Mouse (Mus musculus) thymus, adult 18-20 months (tissue): ENCODE data around the gene Col5a1.

Source experiments
- DNase-seq, 2 experiments: peaks; one replicate each; pipeline ENCODE4 v3.0.0; 2022; ENCODE audit warnings: mixed read lengths in 2 of 2

Gene Col5a1

DNA sequence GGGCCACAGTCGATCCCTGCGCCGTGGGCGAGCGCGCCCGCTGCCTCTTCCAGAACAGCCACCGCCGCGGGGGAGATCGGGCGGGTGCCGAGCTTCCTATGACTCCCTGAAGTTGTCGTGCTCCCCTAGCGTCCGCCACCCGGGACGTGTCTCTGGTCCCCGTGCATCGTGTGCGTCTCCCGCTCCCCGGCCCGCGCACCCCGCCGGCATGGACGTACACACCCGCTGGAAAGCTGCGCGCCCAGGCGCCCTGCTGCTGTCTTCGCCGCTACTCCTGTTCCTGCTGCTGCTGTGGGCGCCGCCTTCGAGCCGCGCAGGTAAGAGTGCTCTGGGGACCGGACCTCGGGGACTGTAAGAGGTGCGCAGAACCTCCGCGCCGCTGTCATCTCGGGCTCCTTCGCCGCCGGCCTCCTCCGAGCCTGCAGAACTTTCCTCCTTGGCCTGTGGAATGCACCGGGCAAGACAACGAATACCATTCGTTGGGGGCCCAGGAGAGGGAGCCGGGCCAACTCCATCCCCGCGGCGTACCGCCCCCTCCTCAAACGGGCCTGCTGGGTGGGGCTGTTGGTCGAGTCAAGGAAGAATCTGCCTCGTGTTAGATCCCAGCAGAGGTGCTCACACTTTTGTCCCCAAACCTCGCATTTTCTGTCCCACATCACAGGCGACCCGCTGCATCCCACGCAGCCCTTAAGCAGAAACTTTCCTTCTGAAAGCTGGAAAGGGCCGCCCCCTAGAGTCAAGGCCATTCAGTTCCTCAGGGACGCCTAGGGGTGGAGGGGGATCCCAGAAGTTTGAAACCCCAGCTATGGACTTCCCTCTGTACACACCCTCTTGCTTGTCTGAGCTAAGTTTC lies 609 bp downstream of the Col5a1 start:
- DNase-seq = peak; percentile 9 to 19

DNA sequence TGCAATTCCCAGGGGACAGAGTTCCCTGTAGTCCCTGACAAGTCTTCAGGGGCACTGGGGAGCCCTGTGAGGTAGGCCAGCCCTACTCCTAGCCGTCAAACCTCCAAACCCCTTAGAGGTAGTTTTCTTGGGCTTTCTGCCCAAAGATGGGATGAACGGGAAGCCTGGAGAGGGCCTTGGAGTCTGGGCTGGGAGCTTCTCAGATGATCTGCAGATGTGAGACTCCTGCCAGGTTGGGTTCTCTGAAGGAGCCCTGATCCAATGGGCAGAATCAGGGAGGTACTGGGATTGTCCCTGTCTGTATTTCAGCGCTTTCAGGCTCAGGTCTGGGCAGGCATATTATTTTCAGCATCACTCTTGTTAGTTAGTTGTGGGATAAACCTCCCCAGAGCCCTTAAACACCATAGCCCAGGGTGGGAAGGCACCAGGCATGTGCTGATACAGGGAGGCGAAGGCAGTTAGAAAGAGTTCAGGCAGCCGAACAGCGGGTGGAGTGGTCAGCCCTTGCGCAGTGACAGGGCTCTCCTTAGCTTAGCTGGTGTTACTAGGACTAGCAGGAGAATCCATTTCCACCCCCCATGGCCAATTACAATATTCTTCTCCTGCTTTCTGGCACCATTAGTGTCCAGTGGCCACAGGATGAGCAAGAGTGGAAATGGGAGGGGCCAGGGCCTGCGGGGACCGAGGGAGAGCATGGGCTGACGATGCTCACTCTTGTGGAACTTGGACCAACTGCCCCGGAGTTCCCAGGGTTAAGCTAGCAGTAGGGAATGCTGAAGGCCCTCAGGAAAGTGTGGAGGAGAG lies 1.4 kb downstream of the Col5a1 start:
- no peak for DNase-seq

DNA sequence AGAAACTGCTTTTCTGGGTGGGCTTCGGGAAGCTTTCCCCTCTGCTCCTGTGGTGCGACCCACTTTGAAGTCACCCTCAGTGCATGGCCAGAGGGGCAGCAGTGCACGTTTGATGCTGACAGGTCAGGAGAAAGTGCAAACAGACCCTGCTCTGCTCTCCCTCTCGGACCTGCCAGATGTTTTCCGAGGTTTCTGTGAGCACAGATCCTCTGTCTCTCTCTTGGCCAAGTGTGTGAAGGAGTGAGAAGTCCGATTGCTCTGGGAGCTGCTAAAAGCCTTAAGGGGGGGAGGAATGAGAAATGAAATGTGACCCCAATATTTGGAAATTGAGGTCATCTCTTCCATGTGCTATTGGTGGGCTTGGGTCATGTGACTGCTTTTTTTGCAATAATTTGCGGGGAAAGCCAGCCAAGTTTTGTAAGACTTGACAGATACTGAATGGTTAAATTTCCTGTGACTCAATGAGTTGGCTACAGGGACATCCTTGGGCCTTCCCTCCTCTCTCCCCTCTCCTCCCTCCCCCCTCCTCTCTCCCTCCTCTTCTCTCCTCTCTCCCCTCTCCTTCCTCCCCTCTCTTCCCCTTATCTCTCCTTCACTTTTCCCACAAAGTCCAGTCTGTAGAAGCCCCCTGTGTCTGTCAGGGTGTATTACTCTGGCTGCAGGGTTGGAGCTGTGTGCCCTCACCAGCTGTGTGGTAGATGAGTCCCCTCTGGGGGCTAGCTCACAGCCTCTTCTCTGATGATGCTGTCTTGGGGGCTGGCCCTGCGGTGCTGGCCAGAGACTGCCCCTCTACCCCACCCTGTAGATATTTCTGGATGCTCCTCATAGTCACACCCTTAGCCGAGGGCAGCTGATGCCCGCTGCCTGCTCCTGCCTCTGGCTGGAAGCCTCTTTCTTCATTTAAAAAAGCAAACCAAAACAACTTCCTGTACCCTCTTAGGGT lies 2.6 kb downstream of the Col5a1 start:
- no peak for DNase-seq

DNA sequence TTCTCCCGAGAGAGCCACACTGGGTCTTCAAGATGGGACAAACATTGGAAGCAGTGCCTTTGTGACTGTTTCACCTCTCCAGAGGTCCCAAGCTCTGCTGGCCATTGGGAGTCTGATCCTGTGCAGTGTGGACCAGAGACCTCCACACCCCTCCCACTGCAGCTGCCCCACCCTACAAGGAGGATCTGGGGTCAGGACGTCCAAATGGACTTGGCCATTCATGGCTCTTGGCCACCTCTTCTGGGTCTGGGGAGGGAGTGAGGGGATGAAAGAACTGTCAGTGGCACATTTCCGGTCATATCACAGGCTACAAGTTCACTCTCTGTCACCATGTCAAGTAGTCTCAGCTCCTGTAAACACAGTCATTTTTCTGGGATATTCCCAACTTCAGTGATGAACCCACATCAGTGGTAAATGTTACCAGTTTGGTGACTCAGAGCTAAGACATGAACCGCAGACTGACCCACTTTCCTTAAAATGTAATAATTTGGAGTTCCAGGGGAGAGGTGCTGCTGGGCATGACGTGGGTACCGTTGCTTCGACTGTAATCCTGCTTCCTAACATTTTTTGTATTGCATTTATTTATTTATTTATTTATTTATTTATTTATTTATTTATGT lies 5.8 kb downstream of the Col5a1 start:
- DNase-seq = no peak

DNA sequence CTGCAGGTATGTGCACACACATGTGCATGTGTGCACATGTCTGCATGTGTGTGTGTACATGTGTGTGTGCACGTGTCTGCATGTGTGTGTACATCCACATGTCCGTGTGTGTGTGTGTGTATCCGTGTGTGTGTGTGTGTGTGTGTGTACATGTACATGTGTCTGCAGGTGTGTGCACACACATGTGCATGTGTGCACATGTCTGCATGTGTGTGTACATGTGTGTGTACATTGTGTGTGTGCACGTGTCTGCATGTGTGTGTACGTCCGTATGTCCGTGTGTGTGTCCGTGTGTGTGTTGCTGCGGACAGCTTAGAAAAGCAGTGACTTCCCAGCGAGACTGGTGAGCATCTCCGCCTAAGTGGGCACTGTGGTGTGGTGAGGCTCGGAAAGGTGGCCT lies 6.8 kb downstream of the Col5a1 start:
- DNase-seq = no peak

DNA sequence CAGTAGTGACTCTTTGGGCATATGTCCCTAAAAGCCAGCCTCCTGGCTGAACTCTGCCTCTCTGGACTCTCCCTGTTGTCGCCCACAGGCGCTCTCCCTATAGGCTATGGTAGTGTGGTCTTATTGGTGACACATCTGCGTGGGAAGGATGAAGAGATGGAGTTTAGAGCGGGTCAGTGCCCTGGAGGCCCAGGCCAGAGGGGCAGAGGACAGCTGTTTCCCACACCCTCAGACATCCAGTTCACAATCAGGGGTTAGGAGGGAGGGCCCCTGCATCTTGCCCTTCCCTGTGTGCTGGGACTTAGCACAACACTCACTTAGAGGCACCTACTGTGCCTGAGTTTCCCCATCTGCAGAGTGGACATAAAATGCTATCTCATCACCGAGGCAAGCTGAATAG lies 8.8 kb downstream of the Col5a1 start:
- no peak for DNase-seq

DNA sequence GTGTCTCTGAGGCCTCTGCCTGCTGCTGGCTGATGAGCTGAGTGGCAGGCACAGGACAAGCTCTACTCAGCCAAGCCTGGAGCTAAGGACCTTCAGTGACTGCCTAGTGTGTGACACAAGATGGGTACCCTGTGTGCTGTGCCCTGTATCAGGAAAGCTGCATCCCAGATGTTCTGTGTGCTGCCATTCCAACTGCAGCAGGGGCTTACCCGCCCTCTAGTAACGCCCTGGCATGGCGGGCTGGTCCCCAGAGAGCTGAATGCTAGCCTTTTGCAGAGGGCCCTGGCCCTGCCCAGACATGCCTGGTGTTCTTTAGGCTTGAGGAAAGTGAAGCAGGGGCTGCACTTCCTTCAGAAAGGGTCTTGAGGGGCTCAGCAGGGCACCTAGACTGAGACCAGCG lies 9.4 kb downstream of the Col5a1 start:
- DNase-seq = no peak

DNA sequence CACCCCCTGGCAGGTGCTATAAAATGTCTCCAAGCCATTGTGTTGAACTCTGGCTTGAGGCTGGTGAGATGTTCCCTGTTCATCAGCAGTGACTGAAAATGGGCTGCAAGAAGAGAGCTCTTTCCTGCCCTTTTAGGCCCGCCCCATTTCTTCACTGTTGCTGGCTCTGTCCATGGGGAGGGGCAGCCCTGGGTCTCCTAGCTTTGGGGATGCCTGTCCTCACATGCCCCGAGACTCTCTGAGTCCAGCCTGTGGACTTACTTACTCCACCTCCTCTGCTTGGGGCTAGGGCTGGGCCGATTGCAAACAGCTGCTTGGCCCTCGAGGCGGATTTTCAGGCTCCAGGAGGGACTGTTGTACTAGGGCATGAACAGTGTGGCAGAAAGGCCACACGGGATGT lies 10.9 kb downstream of the Col5a1 start:
- DNase-seq = no peak

DNA sequence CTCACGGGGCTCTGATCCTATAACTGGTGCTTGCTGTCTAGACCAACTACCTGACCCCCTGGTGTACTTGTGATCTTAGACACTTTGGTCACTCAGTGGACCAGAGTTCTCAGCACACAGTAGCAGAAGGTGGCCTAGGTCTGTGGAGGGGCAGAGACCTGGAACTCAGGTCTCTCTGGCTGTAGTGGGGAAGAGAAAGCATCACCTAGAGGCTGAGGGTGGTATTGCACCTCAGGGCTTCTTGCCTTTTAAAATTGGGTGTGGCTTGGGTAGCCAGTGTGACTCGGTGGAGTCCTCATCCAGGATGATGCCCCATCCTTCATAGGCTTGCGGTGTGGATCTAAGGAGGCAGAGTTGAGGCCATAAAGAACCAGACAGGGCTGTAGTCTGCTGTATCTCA lies 13.7 kb downstream of the Col5a1 start:
- DNase-seq = peak in 1 of 2 experiments; percentile 15

DNA sequence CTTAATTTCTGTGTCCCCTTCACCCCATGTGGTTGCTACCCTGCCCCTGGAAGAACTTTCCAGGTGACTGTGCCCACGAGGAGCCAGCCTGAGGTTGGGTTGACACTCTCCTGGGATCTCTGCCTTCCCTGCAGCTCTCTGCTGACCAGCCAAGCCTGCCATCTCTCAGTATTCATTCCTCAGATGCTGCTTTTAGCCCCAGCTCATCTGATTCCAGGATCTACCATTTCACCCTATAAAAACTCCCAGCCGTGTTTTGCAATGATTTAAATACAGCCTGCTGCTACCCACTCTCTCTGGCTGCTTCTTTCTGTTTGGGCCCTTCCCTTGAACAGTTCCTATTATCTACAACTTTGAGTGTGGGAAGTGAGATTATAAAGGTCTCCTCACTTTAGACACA lies 14.9 kb downstream of the Col5a1 start:
- DNase-seq = no peak

DNA sequence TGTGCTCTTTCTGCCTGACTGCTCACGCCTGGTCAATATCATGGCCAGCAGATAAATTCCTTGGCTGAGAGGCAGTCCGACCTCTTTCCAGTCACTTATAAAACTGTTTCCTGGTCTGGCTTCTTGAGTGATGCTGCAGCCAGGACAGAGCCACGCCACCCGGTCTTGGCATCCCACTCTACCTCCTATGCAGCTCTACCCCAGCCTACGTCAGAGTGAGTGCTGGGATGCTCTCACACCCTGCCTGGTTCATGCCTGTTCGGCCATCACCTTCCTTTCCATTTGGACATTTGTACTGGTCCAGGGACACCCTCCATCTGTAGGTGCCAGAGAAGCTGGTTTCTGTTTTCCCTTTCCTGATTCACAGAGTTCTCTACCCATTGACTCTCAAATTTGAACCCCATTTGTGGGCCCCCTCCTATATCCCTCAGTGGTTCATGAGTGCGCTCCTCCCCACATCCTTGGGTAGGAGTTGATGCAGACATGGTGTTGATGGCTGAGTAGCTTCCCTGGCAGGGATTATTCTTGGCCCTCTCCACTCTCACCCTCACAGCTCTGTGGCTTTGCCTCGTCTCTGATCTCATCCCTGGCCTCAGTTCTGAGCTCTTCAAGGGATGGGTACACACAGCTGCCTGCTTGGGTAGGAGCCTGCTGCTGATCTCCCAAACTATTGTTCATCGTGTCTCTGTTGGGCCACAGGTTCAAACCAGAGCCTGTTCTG lies 15.5 kb downstream of the Col5a1 start:
- DNase-seq = no peak

DNA sequence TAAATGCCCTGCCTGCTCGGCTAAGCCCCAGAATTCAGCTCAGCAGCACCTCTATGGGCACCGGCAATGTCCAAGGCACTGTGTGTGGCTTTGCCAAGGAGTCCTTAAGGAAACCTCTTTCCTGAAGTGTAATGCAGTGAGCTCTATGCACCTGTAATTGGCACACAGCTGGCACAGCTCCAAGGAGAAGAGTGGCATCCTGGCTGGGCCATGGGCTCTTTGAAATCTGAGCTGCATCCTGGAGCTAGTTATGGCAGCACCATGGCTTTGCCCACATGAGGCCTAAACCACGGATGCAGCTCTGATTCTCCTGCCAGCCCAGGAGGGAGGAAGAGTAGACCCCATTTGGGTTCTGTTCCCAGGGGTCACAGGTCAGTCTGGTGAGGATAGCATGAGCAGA lies 16.1 kb downstream of the Col5a1 start:
- no peak for DNase-seq

DNA sequence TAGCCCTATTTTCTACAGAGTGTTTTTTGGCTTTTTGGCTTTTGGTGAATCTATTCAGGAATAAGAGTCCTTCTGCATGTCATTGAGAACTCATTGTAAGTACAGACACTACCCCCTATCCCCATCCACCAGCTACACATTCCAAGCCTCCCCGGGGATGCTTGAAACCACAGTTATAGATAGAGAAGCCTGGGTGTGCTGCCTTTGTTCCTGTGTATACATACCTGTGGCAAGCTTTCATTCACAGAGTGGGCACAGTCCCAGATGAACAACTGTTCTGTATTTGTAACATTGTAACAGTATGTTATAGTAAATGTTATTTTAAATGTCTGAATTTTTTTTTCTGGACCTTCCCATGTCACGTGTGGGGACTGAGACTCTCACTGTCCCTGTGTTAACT lies 19.2 kb downstream of the Col5a1 start:
- no peak for DNase-seq

DNA sequence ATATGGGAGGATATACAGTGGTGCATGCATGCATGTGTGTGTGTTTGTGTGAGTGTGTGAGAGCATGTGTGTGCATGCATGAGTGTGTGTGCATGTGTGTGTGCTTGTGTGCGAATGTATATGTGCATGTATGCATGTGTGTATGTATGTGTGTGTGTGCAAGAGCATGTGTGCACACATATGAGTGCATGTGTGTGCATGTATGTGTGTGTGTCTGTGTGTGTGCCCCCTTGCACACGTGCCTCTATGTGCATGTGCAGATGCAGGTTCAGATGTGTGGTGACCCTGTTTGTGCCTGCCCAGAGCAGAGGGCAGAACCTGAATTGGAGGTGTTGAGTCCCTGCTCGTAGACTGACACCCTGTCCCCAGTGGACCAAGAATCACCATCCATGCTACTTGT lies 24.3 kb downstream of the Col5a1 start:
- DNase-seq = no peak

DNA sequence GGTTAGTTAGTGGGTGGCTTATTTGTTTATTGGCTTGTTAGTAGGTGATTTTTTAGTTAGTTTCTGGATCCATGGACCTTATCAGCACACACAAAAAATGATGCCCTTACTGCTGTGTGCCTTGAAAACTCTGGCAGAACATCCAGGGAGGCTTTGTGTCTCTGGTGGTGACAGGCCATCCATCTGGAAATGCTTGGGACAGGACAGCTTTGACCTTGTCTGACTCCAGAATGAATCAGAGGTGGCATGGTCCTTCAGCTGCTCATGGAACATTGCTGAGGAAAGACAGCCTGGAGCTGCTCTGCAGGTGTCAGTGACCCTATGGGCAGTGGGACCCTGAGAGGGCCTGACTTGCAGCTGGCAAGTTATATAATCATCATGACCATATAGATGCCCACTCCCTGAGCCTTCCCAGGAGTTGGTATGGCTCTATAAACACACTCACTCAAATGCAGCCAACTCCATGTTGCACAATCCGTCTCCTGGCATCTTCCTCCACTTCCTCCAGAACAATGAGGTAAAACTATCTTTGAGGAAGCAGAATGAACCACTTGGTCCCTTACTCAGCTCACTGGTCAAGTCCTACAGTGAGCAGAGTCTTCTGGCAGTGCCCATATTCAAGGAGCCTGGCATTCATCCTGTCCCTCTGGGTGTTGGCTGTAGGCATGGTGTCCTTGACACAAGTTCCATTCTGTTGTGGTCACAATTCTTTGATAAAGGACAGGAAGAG lies 26.5 kb downstream of the Col5a1 start:
- DNase-seq = no peak

DNA sequence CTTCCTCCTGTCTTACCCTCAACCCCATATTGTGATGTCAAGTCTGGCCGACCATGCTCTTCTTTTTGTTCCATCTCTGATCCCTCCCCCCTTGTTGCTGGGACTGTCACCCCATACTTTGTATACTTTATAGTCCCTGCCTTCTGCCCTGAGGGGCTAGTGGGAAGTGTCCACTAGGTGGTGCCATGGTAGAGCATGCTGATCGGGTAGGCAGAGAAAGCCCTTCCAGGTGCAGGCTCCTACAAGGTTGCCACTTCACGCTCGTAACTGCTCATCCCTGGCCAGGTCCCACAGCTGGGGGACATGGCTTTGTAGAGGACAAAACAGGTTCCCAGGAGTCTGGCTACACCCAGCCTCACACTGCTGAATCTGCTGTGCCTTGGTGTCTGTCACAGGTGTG lies 29.5 kb downstream of the Col5a1 start:
- no peak for DNase-seq

DNA sequence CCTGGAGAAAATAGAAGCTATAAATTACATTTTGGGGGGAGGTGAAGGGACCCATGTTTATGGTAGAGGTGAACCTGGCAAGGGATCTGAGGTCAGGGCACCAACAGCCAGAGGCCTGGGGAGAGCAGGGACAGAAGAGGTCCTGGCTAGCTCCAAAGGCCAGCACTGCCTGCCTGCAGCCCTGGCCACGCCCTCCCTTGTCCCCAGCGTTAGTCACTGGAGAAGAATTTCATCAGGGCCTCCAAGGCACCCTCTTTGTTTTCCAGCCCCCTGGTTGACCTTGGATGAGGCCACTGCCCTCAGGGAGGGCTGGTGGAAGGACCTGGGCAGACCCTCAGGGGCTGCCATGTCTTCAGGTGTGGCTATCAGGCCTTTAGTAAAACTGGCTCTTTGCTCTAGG lies 30.1 kb downstream of the Col5a1 start:
- no peak for DNase-seq

DNA sequence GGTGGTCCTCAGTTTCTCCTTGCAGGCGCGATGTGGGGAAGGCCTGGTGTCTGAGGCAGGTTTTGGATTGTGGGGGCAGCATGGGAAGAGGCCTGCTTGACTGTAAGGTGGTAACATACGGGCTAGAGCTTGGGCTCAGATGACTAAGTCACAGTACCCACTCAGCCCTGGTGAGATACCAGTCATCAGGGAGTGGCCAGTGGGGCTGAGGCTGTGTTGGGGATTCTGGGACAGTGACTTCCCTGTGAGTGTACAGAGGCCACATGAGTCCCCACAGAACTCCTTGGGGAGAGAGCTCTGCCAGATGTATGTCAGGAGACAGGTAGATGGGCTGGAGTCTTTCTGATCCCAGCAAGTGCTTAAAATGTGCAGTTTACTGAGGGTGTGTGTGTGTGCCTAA lies 31.0 kb downstream of the Col5a1 start:
- DNase-seq = no peak

DNA sequence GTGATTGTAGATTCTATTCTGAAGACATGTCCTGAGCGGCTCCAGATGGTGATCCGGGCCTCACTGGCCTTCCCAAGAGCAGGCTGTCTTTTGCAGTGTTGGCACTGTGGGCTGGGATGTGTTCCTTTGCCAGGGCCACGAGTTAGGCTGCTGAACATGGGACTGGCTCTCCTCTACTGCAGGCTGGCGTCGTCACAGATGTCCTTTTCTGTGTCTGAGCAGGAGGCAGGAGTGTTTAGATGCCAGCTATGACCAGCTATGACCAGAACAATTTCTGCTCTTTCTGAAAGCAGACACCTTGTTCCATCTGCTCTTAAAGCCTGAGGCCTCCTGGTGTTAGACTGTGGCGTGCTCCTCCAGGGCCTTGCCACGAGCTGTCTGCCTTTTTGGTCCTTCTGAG lies 31.9 kb downstream of the Col5a1 start:
- no peak for DNase-seq

DNA sequence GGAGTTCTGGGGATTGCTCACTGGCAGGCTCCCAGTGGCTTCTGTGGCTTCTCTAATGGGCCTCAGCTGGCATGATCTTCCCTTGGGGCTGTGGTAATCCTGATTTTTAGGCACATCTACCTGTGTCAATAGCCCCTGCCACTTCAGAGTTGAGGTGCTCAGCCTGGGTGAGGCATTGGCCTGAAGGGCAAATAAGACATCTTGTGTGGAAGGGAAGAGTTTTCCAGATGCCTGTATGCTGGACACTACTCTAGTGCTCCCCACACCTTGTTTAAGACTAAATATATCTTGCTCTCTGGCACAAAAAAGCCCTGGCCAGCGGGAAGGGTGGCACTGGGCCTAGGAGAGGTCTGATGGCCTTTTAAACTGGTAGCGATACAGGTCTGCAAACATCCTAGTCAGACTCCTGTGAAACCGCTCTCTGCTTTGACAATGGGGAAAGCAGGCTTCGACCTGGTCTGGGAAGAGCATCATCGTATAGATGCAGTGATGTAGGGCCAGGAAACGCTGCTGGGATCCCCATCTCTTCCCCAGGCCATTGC lies 33.2 kb downstream of the Col5a1 start:
- no peak for DNase-seq

DNA sequence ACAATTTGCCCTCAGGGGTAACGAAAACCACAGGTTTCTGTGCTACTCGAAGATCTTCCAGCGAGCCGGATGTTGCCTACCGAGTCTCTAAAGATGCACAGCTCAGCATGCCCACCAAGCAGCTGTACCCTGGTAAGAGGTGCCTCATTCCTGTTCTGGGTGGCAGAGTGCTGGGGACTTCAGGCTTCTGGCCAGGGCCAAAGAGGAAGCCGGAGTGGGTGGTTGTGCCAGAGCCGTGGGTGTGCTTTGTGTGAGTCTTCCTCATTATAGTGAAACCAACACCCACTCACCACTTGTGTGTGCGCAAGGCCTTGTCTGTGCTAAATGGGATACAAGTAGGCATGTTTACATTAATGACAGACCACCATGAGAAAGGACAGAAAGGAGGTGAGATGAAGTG lies 35.8 kb downstream of the Col5a1 start:
- no peak for DNase-seq
